Mouse (Mus musculus): ENCODE data around the gene Sept8. TPM values are rescaled to one million over a fixed set of nuclear protein-coding genes. Genes with fewer than 3 reads are reported as not detected.

The Sept8 gene
- polyA plus RNA-seq, 1 experiment from 2014 or later, result 18.2 TPM

GRCm38 (mm10) chr11:53481088-53481730 is 37.8 kb upstream of the Sept8 start:
- peak overlapping the region; percentile 43 for H3K9ac ChIP-seq
- H3K36me3 ChIP-seq (replicated peaks), result peaks cover 18% of the 10 kb centered on the region
- H3K9me3 ChIP-seq (replicated peaks), result no peaks in the 10 kb centered on the region
- peak overlapping the region; percentile 75 for H3K4me3 ChIP-seq (replicated peaks)
- H3K4me2 ChIP-seq, result peak overlapping the region; percentile 92
- 26% methylated on average over 4 of the region's 4 CpGs for WGBS (ENCODE audit: insufficient replicate concordance)
- H3K27me3 ChIP-seq, result peaks cover 44% of the 10 kb centered on the region
- peak overlapping the region; percentile 99 for H3K27ac ChIP-seq (replicated peaks)
- peaks cover 76% of the 10 kb centered on the region for H3K4me1 ChIP-seq (replicated peaks)
- ATAC-seq (ENCODE audit: insufficient read depth), result peak; percentile 70

- H3K4me1 ChIP-seq (replicated peaks), result peaks cover 82% of the 10 kb centered on the region
- 21% methylated on average over 9 of the region's 9 CpGs for WGBS (ENCODE audit: insufficient replicate concordance)
- peak overlapping the region; percentile 49 for H3K9ac ChIP-seq
- H3K27me3 ChIP-seq, result peaks cover 46% of the 10 kb centered on the region
- H3K9me3 ChIP-seq (replicated peaks), result no peaks in the 10 kb centered on the region
- H3K4me3 ChIP-seq (replicated peaks), result peak overlapping the region; percentile 39
- peak overlapping the region; percentile 99 for H3K27ac ChIP-seq (replicated peaks)
- peaks cover 2% of the 10 kb centered on the region; the same call in 1 of the 2 replicates for H3K36me3 ChIP-seq (replicated peaks)
- peak overlapping the region; percentile 66 for H3K4me2 ChIP-seq
- peak; percentile 80 for ATAC-seq (ENCODE audit: insufficient read depth)
Observed at GRCm38 (mm10) chr11:53483159-53483891, 35.7 kb upstream of the Sept8 start.

- Histone ChIP-seq H3K4me1 (replicated peaks) (peaks cover 58% of the 10 kb centered on the region), H3K4me2 (no peak overlapping the region), H3K9me3 (replicated peaks) (no peaks in the 10 kb centered on the region), H3K36me3 (replicated peaks) (no peaks in the 10 kb centered on the region), H3K4me3 (replicated peaks) (no peak overlapping the region), H3K27ac (replicated peaks) (0 out of 2 replicates have a peak overlapping the region, but pooled peaks have one; percentile 31), H3K27me3 (peaks cover 26% of the 10 kb centered on the region), H3K9ac (no peak overlapping the region)
- WGBS (ENCODE audit: insufficient replicate concordance), result 42% methylated on average over 3 of the region's 3 CpGs
- ATAC-seq (ENCODE audit: insufficient read depth), result no peak
Observed at GRCm38 (mm10) chr11:53485719-53486118, 33.3 kb upstream of the Sept8 start.

GRCm38 (mm10) chr11:53486351-53486750 is 32.7 kb upstream of the Sept8 start:
- WGBS (ENCODE audit: insufficient replicate concordance), result 82% methylated on average over 3 of the region's 3 CpGs
- Histone ChIP-seq H3K4me3 (replicated peaks) (no peak overlapping the region), H3K4me1 (replicated peaks) (peaks cover 55% of the 10 kb centered on the region), H3K36me3 (replicated peaks) (no peaks in the 10 kb centered on the region), H3K27me3 (peaks cover 26% of the 10 kb centered on the region), H3K9ac (no peak overlapping the region), H3K9me3 (replicated peaks) (no peaks in the 10 kb centered on the region), H3K4me2 (no peak overlapping the region), H3K27ac (replicated peaks) (no peak overlapping the region)
- ATAC-seq (ENCODE audit: insufficient read depth), result no peak

GRCm38 (mm10) chr11:53486822-53487594 is 32.0 kb upstream of the Sept8 start:
- Histone ChIP-seq H3K9ac (no peak overlapping the region), H3K4me2 (peak overlapping the region; percentile 35), H3K36me3 (replicated peaks) (no peaks in the 10 kb centered on the region), H3K27me3 (peaks cover 26% of the 10 kb centered on the region), H3K4me1 (replicated peaks) (peaks cover 52% of the 10 kb centered on the region), H3K27ac (replicated peaks) (no peak overlapping the region), H3K9me3 (replicated peaks) (no peaks in the 10 kb centered on the region), H3K4me3 (replicated peaks) (0 out of 2 replicates have a peak overlapping the region, but pooled peaks have one; percentile 3)
- ATAC-seq (ENCODE audit: insufficient read depth), result no peak
- WGBS (ENCODE audit: insufficient replicate concordance), result 13% methylated on average over 27 of the region's 27 CpGs

- Histone ChIP-seq H3K27me3 (peaks cover 26% of the 10 kb centered on the region), H3K4me1 (replicated peaks) (peaks cover 34% of the 10 kb centered on the region), H3K9me3 (replicated peaks) (no peaks in the 10 kb centered on the region), H3K9ac (no peak overlapping the region), H3K27ac (replicated peaks) (no peak overlapping the region), H3K36me3 (replicated peaks) (no peaks in the 10 kb centered on the region), H3K4me2 (no peak overlapping the region), H3K4me3 (replicated peaks) (no peak overlapping the region)
- no peak for ATAC-seq (ENCODE audit: insufficient read depth)
- 89% methylated on average over 5 of the region's 5 CpGs for WGBS (ENCODE audit: insufficient replicate concordance)
Observed at GRCm38 (mm10) chr11:53489007-53489406, 30.1 kb upstream of the Sept8 start.

- Histone ChIP-seq H3K4me1 (replicated peaks) (peaks cover 30% of the 10 kb centered on the region), H3K9me3 (replicated peaks) (no peaks in the 10 kb centered on the region), H3K4me3 (replicated peaks) (no peak overlapping the region), H3K36me3 (replicated peaks) (no peaks in the 10 kb centered on the region), H3K27ac (replicated peaks) (no peak overlapping the region), H3K27me3 (peaks cover 26% of the 10 kb centered on the region), H3K9ac (no peak overlapping the region), H3K4me2 (no peak overlapping the region)
- no peak for ATAC-seq (ENCODE audit: insufficient read depth)
- WGBS (ENCODE audit: insufficient replicate concordance), result 76% methylated on average over 9 of the region's 9 CpGs
Observed at GRCm38 (mm10) chr11:53489421-53489820, 29.6 kb upstream of the Sept8 start.

- H3K4me1 ChIP-seq (replicated peaks), result peaks cover 11% of the 10 kb centered on the region
- no peaks in the 10 kb centered on the region for H3K9me3 ChIP-seq (replicated peaks)
- peaks cover 18% of the 10 kb centered on the region for H3K27me3 ChIP-seq
- no peak overlapping the region for H3K9ac ChIP-seq
- 20% methylated on average over 8 of the region's 8 CpGs for WGBS (ENCODE audit: insufficient replicate concordance)
- no peak overlapping the region for H3K4me2 ChIP-seq
- H3K4me3 ChIP-seq (replicated peaks), result no peak overlapping the region
- H3K36me3 ChIP-seq (replicated peaks), result no peaks in the 10 kb centered on the region
- H3K27ac ChIP-seq (replicated peaks), result no peak overlapping the region
- ATAC-seq (ENCODE audit: insufficient read depth), result no peak
Observed at GRCm38 (mm10) chr11:53491954-53492401, 27.1 kb upstream of the Sept8 start.

- 62% methylated on average over 3 of the region's 3 CpGs for WGBS (ENCODE audit: insufficient replicate concordance)
- Histone ChIP-seq H3K4me1 (replicated peaks) (peaks cover 3% of the 10 kb centered on the region; the same call in 1 of the 2 replicates), H3K36me3 (replicated peaks) (no peaks in the 10 kb centered on the region), H3K9me3 (replicated peaks) (no peaks in the 10 kb centered on the region), H3K27ac (replicated peaks) (no peak overlapping the region), H3K9ac (no peak overlapping the region), H3K4me2 (no peak overlapping the region), H3K4me3 (replicated peaks) (no peak overlapping the region), H3K27me3 (peaks cover 14% of the 10 kb centered on the region)
- ATAC-seq (ENCODE audit: insufficient read depth), result no peak
Observed at GRCm38 (mm10) chr11:53493243-53493955, 25.7 kb upstream of the Sept8 start.

GRCm38 (mm10) chr11:53495417-53495816 is 23.6 kb upstream of the Sept8 start:
- Histone ChIP-seq H3K4me2 (no peak overlapping the region), H3K4me1 (replicated peaks) (peaks cover 4% of the 10 kb centered on the region), H3K9ac (no peak overlapping the region), H3K27me3 (peaks cover 24% of the 10 kb centered on the region), H3K9me3 (replicated peaks) (no peaks in the 10 kb centered on the region), H3K27ac (replicated peaks) (no peak overlapping the region), H3K36me3 (replicated peaks) (no peaks in the 10 kb centered on the region), H3K4me3 (replicated peaks) (no peak overlapping the region)
- ATAC-seq (ENCODE audit: insufficient read depth), result no peak
- 66% methylated on average over 6 of the region's 6 CpGs for WGBS (ENCODE audit: insufficient replicate concordance)
